Mouse (Mus musculus) retina, postnatal 1 day (tissue): Measurements from ENCODE around the gene Ankrd36.
"Not testable (repeated sequence)": the region's sequence is repeated elsewhere in the genome, so short reads cannot be mapped to it uniquely, and the experiment has no call there.

Experiments
- DNase-seq: peaks from one replicate; pipeline ENCODE4 v3.0.0-alpha.2; 2012

Ankrd36 gene

DNA sequence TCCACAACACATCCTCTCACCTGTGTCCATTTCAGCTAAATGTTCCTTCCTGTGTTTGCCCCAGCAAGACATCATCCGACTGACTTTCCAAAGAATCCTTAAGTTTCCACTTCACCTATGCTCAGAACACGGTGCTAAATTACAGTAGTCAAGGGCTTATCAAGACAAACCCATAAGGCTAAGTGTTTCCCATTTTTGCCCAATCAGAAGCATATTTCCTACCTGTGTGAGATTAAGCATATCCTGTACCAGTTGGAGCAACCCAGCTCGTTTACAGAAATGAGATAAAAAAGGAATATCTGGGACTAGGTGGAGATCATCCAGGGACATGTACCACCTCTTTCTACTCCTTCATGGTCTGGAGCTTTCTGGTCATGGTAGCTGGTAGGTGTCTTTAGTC, 22.8 kb upstream of the Ankrd36 start:
- DNase-seq: no peak

DNA sequence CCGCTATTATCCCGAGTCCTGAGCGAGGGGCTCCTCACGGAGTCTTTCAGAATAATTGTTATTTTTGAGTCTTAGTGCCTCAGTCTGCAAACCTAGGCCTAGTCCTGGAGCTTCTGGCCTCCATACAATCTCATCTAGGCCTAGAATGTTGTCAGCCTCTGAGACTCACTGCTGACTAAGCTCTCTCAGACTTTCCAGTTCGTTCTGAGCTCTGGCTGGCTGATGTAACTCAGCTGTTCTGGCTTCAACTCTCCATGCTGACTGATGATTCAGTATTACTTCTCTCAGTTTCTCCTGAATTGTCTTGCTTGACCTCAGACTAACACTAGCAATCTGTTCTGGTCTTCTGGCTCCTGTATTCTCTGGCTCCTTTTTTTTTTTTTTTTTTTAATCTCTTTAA, 18.1 kb upstream of the Ankrd36 start:
- no peak for DNase-seq

DNA sequence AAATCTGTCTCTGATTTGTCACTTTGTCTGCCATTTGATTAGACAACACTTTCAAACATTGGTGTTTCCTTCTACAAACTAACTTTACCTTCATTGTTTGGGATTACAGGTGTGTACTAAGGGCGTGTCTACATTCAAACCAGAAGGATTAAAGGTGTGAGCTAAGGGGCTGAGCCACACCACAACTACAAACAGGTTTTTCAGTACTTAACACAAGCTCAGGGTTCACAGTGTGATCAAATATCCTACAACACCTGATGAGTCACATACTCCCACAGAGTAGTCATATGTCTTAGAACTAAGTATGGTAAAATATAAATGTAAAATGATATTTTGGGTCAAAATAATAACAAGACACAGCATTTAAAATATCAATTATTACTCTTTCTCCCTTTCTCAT, 17.6 kb upstream of the Ankrd36 start:
- no peak for DNase-seq

- no peak for DNase-seq
Observed at GRCm38 (mm10) chr11:5560273-5560672, 9.2 kb upstream of the Ankrd36 start.

DNA sequence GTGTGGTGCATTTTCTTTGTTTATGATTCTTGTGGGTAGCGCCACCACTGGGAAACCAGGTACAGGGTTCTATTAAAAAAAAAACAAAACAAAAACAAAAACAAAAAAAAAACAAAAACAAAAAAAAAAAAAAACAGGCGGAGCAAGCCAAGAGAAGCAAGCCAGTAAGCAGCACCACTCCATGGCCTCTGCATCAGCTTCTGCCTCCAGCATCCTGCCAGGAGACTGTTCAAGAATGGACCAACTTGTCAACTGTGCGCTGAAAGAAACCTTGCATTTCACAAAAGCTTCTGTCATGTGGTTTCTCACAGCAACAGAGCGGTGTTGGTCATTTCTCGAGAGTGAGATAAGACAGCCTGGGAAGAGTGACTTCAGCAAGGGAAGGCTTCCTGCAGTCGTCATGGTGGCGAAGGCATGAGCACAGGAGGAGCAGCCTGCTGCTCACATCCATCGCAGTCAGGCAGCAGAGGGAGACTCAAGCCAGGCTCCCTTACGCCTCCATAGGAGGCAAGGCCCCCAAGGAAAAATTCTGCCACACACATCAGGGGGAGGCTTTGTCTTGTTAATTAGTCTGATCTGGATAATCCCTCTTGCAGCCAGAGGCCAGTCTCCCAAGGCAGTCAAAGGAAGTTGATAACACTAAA, 6.7 kb upstream of the Ankrd36 start:
- DNase-seq: peak; percentile 75

- no peak for DNase-seq
Observed at GRCm38 (mm10) chr11:5563898-5564297, 5.6 kb upstream of the Ankrd36 start.

DNA sequence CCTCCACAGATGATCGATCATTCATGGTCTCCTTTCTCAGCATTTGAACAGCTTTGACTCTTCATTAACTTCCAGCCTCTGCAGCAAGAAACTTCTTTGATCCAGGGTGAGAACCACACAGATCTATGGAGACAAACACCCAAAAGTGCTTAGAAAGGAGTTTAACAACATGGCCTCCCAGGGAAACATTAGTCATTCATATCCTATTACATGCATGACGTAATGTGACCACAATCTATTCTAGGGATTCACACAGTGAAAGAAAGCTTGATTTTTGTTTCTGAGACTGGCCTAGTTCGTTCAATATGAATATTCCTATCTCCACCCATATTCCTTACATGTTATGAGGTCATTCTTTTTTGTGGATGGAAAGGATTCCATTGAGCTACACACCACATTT, 3.9 kb upstream of the Ankrd36 start:
- DNase-seq: no peak

- DNase-seq: no peak
Observed at GRCm38 (mm10) chr11:5566506-5566905, 3.0 kb upstream of the Ankrd36 start.

- no peak for DNase-seq
Observed at GRCm38 (mm10) chr11:5567654-5568053, 1.8 kb upstream of the Ankrd36 start.

- no peak for DNase-seq
Observed at GRCm38 (mm10) chr11:5568082-5568481, 1.4 kb upstream of the Ankrd36 start.

- no peak for DNase-seq
Observed at GRCm38 (mm10) chr11:5571856-5572255, 2.4 kb downstream of the Ankrd36 start.

DNA sequence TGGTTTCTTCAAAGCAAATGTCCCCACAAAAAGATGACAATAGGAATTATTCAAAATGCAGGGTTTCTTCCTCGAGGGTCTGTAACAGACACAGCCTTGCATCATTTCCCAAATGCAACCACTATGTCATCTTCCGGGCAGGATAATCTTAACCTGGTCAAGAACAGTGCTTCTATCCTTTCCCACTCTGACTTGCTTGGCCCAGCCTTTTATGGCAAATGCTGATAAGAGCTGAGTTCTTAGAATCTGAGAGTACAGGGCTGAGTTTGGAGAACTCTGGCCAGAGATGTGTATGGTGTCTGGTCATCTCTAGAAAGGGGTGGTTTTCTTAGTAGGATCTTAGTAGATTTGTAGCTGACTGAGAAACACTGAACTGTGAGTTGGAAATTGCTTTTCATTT, 4.3 kb downstream of the Ankrd36 start:
- DNase-seq: no peak

GRCm38 (mm10) chr11:5575046-5575445, 5.6 kb downstream of the Ankrd36 start:
- no peak for DNase-seq

- no peak for DNase-seq
Observed at GRCm38 (mm10) chr11:5592336-5592735, 22.9 kb downstream of the Ankrd36 start.

- no peak for DNase-seq
Observed at GRCm38 (mm10) chr11:5595381-5595791, 25.9 kb downstream of the Ankrd36 start.

DNA sequence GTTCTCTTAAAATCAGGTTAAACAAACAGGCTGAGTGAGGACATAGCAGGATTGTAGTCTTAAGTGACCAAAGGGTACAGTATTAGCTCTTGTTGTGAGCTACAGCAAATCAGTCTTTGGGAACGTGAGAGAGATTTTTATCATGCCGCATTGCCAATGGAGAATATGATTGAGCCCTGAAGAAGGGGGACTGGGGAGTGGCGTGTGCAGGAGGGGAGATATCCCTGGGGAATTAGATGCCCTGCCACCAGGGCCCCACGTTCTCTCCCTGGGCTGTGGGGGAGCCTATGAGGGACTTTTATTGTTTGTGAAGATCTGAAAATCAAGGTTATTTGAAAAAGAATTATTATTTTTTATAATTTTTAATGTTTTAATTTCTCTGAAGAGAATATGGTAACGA, 26.3 kb downstream of the Ankrd36 start:
- no peak for DNase-seq

GRCm38 (mm10) chr11:5596756-5597155, 27.3 kb downstream of the Ankrd36 start:
- DNase-seq: no peak

DNA sequence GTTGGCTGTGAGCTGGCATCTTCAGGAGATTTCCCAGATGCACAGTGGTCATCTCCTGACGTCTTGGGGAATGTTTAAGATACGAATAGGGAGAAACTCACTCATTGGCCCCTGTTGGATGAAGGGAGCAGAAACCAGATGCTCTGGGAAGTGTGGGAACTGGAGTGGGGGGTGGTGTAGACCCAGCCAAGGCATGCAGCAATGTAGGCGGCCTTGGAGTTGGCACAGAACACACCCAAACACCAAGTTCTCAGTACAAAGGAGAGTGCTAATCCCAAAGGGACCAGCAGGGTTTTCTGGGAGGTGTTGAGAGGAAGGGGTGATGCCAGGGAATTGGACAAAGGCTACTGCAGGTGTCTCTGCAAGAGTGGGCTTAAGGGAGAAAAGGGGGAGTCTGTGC, 35.9 kb downstream of the Ankrd36 start:
- DNase-seq: no peak

- not testable (repeated sequence) for DNase-seq
Observed at GRCm38 (mm10) chr11:5611918-5612317, 42.4 kb downstream of the Ankrd36 start.

DNA sequence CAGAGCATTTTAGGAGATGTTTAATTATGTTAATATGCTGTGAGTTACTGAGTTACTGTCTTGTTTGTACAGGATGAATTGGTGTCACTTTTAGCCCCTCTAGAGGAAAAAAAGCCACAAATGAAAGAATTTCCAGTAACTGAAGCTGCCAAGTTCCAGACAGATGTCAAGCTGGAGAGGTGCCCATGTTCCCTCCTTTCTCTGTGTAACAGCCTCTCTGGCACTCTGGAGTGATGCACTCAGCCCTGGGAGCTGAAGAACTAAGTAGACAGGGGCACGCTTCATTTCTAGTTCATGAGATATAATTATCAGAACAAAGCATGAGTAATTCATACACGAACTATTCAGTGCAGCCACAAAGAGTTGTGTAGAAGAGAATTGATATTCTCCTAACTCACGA, 45.0 kb downstream of the Ankrd36 start:
- no peak for DNase-seq

GRCm38 (mm10) chr11:5625101-5625500, 55.6 kb downstream of the Ankrd36 start:
- DNase-seq: no peak

GRCm38 (mm10) chr11:5629033-5629432, 59.5 kb downstream of the Ankrd36 start:
- DNase-seq: peak; percentile 77

- DNase-seq: no peak
Observed at GRCm38 (mm10) chr11:5643085-5643484, 73.6 kb downstream of the Ankrd36 start.

- DNase-seq: peak; percentile 26
Observed at GRCm38 (mm10) chr11:5650321-5650720, 80.8 kb downstream of the Ankrd36 start.

GRCm38 (mm10) chr11:5682541-5682940, 113.1 kb downstream of the Ankrd36 start:
- DNase-seq: no peak

- DNase-seq: no peak
Observed at GRCm38 (mm10) chr11:5684283-5684682, 114.8 kb downstream of the Ankrd36 start.
